Mouse (Mus musculus): ENCODE data around the gene Selplg.

GRCm38 (mm10) chr5:113828481-113828880 lies 4.0 kb downstream of the Selplg start:
- no peak for TF ChIP-seq CTCF (conservative IDR thresholded peaks at IDR 0.05; ENCODE audit: insufficient read depth, insufficient read length, low read depth, low read length)
- TF ChIP-seq POLR2A (IDR thresholded peaks at IDR 0.05; ENCODE audit: low read depth, low read length), result no peak

Data from kidney, adult 2 months (tissue).